Mouse (Mus musculus): Measurements from ENCODE around the gene Ccdc30.
A peak's percentile ranks its signal among the peaks of the same experiment; 100 is the strongest.

Gene Ccdc30

DNA sequence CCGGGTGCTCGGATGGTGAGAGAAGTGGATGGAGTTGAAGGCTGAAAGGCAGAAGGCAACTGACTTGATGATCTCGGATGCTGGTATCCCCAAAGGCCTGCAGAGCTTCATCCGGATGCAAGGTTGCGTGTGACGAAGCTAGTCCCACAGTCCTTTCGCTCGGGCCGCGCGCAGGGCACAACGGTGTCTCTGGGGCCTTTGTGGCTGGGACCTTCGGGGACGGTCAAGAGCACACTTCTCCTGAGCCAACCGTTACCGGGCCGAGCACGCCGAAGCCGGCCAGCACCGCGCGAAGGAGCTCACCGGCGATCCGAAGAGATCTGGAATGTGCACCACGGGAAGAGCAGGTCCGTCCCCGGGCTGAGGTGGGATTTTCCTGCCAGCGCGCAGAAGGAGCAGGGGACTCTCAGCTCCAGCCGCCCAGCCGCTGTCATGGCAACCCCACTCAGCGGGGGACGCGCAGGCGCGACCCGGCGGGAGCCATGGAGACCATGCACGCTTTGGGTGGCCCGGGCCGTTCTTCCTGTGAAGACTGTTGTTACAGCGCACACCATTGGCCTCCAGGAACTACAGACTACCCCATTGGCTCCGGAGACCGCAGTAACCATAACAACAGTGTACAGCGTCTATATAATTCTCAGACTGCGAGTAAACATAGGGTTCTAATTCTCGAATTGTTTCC lies at the start of gene Ccdc30:
Gene Ccdc30 (minus strand): TSS at position 450 of the 682 bp plus-strand sequence.
- DNase-seq (ENCODE audit: low read depth, low spot score), result peak; percentile 86

DNA sequence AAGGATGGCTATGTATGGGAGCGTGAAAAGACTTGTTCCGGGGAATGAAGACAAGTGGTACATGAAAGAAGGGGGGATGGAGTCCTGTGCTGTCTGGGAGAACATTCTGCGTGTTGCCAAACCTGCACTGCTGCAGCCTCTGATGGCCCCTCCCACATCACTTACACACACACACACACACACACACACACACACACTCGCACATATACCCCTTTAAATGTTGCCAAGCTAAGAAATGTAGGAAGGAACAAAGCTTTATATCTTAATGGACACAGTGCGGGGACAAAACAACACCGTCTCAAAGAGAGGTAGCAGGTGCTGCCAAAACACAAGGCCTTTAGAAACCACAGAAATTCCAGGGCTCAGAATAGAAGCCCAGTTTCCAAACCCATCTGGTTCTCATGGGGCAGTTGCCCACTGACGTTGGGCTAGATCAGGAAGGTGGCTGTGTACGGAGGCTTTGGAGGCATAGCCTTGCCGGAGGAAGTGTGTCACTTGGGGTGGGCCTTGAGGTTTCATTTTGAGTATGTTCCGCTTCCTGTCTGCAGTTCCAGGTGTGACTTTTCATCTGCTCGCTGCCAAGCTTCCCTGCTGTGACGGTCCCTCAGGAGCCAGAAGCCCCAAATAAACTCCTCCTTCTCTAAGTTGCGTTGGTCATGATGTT lies 48.6 kb upstream of the Ccdc30 start:
- peak; percentile 74 for DNase-seq (ENCODE audit: low read depth, low spot score)

DNA sequence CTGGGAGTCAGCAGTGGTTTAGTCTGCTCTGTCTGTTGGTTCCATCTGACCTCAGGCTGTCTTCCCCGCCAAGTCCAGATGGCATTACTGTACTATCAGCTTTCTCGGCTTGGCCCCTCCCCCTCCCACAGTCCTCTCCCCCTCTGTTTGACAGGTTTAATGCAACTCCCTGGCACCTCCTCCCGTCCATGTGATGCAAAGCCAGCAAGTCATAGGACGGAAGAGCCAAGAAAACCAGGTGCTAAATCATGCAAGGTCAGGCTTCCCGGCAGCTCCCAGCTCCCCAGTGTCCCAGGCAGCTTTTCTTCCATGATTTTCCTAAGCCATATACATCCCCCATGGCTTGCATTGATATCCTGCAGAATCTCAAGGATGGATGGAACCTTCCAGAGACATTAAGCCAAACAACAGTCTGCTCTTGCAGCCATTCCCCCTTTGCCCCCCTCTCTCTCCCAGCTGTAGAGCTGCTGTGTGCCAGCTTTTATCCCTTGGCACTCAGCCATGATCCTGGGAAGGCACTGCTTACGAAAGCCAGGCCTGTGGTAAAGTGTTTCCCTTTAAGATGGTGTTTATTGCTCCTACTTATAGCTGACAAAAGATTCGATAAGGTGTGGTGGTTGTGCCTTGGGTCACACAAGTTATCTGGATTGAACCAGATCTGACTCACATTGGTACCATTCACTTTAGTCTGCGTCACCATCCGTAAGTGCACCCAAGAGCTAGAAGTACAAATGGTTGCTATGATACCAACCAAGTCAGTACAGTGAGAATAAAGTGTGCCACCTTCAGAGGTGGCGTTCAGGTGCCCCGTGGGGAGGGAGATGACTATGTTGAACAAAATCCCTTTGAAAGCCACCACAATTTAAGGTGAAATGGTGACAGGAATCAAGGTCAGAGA lies 47.8 kb upstream of the Ccdc30 start:
- peak; percentile 7 for DNase-seq (ENCODE audit: low read depth, low spot score)

DNA sequence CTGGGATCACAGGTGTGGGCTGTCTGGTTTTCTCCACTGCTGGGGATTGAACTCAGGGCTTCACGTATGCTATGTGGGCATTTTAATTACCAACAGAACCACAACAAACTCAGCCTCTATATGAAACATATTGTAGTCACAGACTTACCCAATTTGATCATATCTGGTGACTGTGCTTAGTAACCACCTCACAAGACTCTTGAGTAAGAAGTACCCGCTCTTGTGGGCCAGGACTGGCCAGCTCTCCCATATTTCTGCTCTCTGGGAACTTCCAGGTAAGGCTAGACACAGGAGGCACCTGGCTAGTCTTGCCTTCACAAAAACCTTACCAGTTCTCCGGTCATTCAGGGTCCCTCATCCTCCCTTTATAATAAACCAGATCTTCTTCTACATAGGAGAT lies 47.1 kb upstream of the Ccdc30 start:
- DNase-seq (ENCODE audit: low read depth, low spot score), result no peak

DNA sequence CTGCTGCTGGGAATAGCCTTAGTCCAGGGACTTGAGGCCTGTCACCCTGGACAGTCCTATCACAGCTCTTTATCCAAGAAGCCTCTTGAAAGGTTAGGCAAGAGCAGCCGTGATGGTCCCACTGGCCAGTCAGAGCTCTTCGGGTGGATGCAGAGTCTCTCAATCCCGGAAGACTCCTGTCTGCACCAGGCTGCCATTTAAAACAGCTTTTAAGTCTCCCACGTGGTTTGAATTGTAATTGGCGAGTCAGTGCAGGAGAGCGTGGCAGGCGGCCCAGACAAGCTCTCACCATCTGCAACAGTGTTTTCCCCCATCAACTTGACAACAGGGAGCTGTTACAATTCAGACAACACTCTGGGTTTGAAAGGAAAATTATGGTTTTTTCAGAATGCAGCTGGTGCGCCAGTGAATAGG lies 45.4 kb upstream of the Ccdc30 start:
- no peak for DNase-seq (ENCODE audit: low read depth, low spot score)

DNA sequence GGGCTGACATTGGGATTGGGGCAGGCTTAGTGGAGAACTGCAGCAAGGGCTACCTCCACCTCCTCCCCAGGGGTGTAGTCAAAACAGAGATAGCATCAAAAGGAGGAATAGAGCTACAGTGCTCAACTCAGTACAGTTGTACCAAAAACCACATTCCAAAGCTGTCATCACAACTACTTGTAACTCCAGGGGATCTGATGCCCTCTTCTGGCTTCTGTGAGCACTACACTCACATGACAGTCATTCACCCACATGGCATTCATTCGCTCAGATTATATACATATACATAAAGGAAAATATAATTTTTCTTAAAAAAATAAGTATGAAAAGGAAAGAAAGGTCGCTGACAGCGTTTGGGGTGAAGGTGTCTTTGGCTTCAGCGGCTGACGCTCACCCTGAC lies 45.0 kb upstream of the Ccdc30 start:
- DNase-seq (ENCODE audit: low read depth, low spot score), result peak; percentile 8

DNA sequence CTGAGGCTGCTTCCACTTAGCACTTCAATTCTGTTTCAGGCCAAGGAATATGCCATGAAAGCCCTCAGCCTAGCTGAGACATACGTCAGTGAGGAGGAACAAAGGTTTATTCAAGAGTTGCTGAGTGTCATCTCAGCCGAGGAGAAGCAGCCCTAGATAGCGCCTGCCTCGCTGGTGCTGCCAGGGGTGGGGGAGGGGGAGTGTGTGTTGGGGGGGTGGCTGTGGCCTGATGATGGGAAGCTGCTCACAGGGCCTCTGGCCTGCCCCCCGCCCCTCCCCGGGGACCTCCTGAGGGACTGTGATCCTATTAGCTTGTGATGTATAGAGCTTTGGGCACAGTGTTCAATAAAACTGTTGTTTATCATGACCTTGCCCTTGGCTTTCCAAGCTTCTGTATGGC lies 38.2 kb upstream of the Ccdc30 start:
- no peak for DNase-seq (ENCODE audit: low read depth, low spot score)

DNA sequence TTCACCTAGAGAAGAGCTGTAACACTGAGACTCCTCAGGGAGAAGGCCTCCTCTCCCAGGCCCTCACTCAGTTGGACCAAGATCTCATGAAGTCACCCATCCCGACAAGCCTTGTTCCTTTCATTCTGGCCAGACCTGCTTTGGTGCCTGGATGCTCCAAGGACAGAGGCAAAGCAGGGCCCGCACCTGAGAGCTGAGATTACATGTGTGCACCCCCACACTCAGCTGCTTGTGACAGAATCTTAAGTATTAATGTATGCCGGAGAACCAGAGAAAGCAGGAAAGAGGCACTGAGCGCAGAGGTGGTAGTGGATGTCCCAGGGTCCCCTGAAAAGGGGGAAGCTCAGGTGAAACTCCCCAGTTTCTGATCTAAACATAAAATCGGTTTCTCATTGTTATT lies 37.8 kb upstream of the Ccdc30 start:
- DNase-seq (ENCODE audit: low read depth, low spot score), result no peak

DNA sequence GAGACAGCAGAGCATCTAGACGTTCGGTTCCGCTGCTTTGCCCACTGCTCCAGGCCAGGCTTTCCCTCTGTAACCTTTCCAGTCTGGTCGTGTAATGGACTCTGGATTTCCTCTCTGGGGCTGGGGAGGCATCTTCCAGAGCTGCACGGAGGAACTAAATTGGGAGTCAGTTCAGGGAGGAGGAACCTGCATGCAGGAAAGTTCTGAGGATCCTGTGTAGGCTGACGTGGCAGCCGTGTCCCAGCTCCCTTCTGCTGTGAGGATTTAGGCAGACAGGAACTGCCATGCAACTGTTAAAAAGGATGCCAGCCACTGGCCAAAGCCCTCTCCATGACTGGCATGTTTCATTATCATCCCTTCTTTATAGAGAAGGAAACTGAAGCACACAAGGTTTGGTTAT lies 35.1 kb upstream of the Ccdc30 start:
- no peak for DNase-seq (ENCODE audit: low read depth, low spot score)

DNA sequence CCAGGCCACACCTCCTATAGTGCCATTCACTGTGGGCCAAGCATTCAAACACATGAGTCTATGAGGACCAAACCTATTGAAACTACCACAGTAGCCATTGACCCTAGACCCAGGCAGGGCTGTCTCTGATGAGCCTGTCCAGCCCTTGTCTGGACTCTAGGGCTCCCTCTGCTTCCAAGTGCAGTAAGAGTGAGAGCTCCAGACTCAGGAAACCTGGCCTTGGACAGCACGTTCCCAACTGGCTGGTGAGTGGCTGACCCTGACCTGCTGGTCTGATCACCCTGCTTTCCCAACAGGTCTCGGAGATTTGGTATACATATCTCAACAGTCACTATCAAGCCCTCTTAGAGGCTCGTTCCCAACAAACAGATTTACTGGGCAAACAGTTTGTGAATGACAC lies 32.5 kb upstream of the Ccdc30 start:
- no peak for DNase-seq (ENCODE audit: low read depth, low spot score)

DNA sequence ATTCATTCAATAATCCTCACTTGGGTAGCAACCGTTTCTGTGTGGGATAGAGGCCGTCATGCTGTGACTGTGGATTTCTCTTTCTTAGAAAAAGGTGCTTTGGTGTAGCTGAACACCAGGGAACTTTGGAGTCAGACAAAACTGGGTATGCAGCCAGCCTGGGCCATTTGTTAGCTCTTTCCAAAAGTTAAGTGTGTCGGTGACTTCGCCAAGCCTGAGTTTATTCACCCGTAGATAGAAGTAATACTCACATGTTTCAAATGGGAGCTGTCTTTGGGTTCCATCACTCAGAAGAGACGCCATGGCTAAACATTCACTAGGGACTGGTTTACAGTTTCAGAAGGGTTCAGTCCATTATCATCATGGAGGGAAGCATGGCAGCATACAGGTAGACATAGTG lies 31.9 kb upstream of the Ccdc30 start:
- no peak for DNase-seq (ENCODE audit: low read depth, low spot score)

DNA sequence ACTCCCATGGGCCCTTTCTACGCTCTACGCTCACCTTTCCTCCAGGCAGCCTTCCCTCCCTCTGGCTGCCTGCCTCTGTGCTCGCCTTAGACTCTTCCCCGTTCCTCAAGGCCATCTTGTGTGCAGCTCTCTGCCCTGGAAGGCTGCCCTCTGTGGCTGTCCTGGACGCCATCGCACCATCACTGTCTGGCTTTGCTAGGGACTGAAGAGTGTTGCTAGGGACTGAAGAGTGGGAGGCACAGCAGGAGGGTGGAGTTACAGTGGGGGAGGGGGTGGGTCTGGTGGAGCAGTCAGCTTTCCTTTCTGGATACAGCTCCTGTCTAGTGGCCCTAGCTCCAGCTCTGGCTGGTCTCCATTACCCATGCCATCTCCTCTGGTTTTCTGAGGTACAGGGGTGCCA lies 27.2 kb upstream of the Ccdc30 start:
- DNase-seq (ENCODE audit: low read depth, low spot score), result no peak

DNA sequence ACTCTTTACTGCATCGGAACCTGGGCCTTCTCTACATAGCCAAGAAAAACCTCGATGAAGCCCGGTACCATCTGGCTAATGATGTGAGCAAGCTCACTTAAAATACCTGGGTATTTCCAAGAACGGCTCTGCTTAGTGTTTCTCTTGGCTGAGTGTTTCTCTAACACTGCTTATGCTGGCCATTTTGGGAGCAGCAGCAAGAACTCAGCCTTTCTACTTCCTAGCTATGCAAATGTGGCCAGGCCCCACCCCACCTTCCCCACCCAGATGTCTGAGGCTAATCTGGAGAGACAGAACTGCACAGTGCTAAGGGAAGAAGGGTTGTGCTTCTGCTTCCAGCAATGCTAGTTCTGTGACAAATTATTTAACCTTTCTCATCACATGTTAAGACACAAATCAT lies 26.5 kb upstream of the Ccdc30 start:
- no peak for DNase-seq (ENCODE audit: low read depth, low spot score)

DNA sequence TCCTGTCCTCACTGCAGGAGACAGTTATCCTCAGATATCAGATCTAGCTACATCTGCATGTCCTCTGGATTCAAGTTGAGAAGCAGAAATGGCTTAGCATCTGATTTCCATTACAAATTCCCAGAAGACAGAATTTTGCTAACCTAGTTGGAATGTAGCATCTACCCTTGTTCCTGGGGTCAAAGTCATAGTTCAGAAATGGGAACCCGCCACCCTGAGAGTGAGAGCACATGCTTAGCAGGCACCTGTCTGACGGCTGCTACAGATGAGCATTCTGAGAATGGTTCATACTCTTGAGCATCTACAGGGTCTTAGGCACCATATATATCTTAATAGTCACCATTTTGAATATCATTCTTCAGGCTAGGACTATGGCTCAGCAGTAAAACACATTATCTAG lies 22.6 kb upstream of the Ccdc30 start:
- DNase-seq (ENCODE audit: low read depth, low spot score), result no peak

DNA sequence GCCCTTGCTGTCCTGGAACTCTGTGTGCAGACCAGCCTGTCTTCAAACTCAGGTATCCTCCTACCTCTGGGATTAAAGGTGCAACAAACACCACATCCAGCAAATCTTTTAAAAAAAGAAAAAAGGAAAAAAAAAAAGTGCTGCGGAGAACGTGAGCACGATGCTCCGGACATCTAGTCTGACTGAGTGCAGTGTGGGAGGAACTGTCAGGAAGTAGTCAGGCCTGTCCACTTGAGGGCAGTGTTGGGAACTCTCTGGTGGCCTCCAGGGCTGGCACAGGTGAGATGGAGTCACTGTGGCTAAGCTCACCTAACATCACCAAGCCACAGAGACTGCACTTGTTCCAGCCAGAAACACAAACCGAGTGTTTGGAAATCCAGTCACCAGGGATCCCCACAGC lies 15.4 kb upstream of the Ccdc30 start:
- DNase-seq (ENCODE audit: low read depth, low spot score), result peak; percentile 52

DNA sequence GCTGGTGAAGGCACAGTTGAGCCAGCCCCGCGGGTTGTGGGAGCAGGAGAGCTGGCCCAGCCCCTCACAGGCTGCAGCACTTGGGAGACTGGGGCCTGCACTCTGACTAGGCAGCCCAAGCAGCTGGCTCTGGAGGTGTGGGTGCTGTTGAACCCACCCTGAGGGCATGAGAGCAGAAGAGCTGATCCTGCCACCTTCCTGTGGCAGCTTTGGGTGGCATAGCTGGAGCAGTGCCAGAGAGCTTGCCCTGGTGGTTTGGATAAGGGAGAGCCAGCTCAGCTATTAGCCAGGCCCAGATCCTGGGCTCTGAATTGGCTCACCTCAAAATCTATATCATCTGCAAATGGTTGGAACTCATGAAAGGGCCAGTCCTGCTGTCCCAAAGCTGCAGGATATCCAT lies 12.4 kb upstream of the Ccdc30 start:
- DNase-seq (ENCODE audit: low read depth, low spot score), result no peak

DNA sequence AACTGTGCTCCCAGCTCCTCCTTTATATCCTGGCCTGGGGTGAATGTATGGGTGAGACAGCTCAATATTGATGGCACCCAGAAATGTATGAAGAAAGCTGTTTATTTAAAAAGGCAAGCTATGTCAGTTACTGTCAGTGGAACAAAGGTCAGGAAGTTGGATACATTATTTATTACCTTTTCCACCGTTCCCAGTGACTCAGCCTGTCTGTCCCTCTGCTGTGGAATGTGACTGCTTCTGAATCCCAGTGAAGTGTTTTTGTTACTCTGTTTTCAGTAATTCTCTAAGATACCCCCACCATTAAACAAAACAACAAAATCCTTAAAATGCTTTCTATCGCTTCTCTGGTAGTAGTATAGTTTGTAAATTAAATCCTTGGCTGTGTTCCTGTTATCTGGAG lies 10.3 kb upstream of the Ccdc30 start:
- no peak for DNase-seq (ENCODE audit: low read depth, low spot score)

DNA sequence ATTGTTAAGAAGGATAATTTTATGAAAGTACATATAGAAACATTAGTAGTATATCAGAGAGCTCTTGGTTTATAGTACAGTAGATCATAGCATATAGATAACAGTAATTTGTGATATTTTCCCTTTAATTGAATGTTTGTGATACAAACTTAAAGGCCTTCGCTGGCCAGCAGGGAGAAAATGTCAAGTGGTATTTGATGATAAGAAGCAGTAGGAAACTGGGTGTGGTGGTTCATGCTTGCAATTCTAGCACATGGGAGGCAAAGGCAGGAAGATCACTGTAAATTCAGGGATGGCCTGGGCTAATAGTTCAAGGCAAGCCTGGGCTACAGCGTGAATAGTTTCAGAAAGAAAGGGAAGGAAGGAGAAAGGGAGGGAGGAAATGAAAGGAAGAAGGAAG lies 9.8 kb upstream of the Ccdc30 start:
- no peak for DNase-seq (ENCODE audit: low read depth, low spot score)

DNA sequence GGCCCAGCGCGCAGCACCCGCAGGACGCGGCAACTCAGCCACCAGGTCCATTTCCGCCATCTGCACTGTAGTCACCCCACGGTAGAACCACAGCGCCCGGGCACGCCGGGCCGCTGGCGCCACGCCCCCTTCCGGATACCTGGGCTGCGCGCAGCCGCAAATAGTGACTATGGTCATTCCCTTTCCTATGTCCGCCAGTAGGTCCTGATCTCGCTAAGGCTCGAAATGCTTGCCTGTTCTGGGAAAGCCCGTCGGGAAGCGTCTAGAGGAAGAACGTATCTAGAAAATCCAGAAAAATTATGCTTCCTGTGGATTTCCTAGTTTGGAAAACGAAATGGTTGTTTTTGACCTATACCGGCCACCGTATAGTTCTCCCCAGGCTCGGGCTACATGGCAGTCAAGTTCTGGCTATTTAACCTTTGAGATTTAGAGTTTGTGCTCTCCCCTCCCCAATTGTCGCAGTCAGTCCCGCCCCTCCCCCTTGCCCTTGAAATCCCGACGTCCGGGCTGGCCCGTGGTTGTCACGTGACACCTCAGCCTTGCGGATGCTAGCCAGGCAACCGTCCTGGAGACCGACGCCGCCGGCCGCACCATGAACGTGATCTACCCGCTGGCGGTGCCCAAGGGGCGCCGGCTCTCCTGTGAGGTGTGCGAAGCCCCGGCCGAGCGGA lies 7.1 kb upstream of the Ccdc30 start, which contains the start of the genes Ppcs and Zmynd12:
Gene Ppcs (minus strand): TSS at position 127 of the 671 bp plus-strand sequence.
Gene Zmynd12 (plus strand): TSS at position 521 of the 671 bp plus-strand sequence.
- peak; percentile 93 for DNase-seq (ENCODE audit: low read depth, low spot score)

DNA sequence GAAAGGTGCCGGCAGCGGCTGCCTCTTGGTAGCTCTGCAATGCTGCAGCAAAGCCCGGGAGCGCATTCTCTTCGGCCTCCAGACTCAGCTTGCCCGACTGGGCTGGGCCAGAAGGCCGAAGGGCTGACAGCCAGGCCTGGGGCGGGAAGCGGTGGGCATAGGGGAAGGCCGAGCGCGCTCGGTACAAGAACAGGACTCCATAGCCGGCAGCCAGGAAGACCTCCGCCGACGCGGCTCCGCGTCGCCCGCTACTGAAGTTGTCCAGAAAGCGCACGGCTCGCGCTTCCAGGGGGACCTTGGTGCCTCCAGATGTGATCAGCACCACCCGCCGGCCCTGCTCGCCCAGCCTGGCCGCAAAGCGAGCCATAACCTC lies 6.6 kb upstream of the Ccdc30 start:
- no peak for DNase-seq (ENCODE audit: low read depth, low spot score)

DNA sequence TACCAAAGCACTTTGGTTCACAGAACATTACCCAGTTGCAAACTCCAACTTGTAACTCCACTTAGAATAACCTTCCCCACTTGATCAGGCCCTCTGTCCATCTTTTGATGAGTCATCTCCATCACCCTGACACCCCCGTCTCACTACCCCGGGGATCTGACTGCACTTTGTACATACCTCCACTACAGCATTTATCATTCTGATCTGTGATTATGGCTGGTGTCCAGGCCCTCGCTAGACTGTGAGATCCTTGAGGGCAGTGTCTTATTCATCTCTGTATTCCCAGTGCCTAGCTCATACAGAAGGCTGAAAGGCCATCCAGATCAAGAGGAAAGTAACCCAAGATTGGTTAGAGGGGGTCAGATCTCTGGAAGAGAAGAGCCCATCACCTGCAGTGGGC lies 5.9 kb upstream of the Ccdc30 start:
- DNase-seq (ENCODE audit: low read depth, low spot score), result no peak

DNA sequence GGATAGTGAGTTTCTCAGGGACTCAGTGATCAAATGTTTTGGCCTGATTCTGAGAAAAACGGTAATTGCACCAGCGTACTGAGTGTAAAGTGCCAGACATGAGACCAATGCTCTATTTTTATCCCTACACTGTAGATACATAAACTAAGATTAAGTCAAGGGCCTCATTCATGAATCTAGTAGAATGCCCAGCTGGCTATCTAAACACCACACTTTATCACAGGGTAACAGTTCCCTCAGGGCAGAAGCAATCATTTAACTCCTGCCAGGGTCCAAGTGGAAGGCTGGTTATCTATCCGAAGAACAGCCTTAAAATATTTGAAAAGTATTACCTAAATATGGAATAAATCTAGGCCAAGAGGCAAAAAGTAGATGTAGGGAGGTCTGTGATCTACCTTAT lies 2.6 kb upstream of the Ccdc30 start:
- no peak for DNase-seq (ENCODE audit: low read depth, low spot score)

Data from CD4-positive helper T cell, adult 2 months (primary cell).